Mouse (Mus musculus) small intestine, adult 2 months (tissue): ENCODE data around the gene Med12l.

Source experiments
- CTCF ChIP-seq: fragments of 200-500 bp; IDR thresholded peaks from 2 replicates; pipeline ENCODE4 v1.5.1; 2012; ENCODE audit warnings: low read depth, mild to moderate bottlenecking, control low read depth, inconsistent platforms, low read length, moderate library complexity, mixed read lengths; ENCODE audit not compliant: insufficient replicate concordance, insufficient read length; ENCODE audit errors: extremely low read depth
- POLR2A ChIP-seq: fragments of 200-500 bp; IDR thresholded peaks from 2 replicates; pipeline ENCODE4 v1.6.1; 2012; ENCODE audit warnings: low read depth, mild to moderate bottlenecking, control low read depth, inconsistent platforms, low read length, moderate library complexity

GRCm38 (mm10) chr3:59210727-59211126 is 205.1 kb downstream of the Med12l start, which contains the start of gene P2ry13:
- TF ChIP-seq CTCF (no peak), POLR2A (no peak)
